Mouse (Mus musculus) MEL-GATA-1-ER (cell line): ENCODE measurements around the gene Tmem150a.
A peak's percentile ranks its signal among the peaks of the same experiment; 100 is the strongest.

ENCODE experiments used
- DNase-seq: peaks from one replicate; pipeline ENCODE4 v3.0.0-alpha.2; 2012; ENCODE audit warnings: low read depth; ENCODE audit errors: extremely low read depth

Tmem150a gene

DNA sequence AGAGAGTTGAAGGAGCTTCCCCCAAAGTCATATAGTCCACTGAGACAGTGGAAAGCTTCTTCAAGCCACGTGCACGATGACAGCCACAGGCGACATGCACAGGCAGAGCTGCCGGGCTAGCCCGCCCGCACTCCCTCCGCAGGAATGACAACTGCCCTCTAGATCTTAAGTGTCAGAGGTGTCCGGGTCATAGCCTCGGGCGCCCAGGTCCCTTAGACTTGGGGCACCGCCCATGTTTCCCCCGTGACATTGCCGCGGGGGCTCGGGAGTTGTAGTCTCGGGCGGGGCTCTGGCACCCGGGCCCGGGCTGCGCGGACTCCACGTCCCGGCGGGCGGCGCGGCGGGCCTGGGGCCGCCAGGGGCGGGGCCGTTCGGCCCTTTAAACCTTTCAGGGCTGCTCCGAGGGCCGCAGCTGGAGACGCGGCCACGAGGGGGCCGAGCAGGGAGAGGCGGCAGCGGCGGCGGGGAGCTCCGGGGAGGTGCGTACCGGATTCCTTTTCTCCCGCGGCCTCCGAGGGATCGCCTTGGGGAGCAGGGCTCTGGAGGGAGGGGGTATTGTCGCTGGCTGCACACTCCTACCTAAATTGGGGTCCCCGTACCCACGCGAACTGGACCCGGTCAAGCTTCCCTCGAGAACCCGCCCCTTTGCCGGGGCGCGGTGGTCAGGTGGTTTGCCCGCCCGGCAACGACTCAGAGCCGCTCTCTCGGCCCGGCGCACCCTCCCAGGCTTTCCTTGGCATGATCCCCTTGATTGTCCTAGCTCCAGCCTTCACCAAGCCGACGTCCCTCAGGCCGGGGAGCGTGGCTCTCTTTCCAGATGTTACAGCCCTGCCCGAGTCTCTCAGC is at the start of gene Tmem150a:
Gene Tmem150a (plus strand): TSS at position 382 of the 846 bp plus-strand sequence.
- no peak for DNase-seq

DNA sequence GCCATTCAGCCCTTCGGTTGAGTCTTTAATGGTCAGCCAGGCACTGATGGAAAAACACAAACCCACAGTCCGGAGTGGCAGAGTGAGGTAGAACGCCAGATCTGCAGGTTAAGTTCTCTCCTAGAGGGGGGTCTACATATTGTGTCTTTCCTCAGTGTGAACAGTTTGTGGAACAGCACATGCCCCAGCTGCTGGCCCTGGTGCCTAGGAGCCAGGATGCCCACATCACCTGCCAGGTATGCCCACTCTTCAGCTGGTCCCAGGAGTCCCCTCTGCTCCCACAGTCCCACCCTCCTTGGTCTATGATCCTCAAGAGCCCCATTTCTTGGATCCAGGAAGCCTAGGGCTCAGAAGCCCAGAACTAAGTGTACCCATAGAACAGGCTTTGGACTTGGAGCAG is 43.0 kb upstream of the Tmem150a start:
- DNase-seq: no peak

DNA sequence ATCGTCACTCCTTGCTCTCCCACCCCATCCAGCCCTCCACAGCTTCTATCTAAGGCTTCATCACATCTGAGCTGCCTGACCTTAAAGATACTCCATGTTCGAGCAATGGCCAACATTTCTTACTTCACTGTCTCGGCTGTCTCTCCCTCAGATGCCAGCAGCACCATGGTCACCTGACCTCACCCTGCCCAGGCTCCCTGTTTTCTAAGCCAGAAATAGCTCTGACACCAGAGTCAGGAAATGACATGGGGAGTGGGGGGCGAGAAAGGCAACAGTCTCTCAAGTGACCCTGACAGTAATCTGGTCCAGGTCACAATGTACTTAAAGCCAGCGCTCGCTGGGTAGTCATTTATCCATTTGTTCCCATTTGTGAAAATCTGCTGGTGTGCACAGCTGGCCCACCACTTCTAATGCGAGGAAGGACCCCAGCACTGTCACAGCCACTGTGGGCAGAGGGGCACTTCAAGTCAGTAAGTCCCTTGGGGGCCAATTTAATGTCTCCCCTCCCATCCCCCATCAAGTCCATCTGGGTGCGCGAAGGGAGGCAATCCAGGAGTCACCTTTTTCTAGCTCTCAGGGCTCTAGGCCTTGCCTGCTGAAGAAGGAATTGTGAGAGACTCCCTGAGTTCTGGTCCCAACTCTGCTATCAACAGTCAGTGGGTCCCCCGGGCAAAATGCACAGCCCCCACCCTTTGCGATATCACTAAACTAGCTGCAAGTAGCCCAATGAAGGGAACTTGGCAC is 42.0 kb upstream of the Tmem150a start:
- DNase-seq: no peak

DNA sequence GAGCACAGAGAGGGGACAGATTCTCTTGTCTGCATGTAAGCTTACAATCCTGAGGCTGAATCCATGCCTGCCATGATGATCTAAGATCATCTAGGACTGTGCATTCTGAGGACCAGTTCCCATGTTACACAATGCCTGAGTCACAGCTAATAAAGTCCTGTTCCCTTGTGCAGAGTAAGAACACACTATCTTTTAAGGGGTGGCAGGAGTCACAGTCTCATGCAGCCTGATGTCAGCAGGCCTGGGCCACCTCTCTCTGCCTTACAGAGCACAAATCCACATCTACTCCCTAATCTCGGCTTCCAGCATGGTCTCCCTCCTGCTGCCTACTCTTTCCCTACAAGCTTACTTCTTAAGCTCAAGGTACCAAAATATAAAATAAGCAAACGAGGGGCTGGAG is 39.9 kb upstream of the Tmem150a start:
- DNase-seq: no peak

DNA sequence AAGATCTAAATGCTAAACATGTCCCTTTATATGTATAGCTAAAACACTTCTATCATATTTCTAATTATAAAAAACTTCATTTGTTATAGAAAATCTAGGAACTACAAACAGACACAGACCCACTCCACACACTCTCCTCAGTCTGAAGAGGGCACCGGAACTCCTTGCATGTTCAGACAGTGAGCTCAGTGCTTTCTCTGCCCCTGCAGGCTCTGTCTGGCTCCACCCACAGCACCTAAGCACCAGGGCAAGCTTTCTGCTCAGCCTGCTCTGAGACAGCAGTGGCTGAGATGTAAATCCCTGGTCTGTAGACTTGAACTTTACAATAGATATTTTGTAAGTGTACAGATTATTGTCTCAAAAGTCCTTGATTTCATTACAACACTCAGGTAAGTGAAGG is 39.2 kb upstream of the Tmem150a start:
- DNase-seq: no peak

DNA sequence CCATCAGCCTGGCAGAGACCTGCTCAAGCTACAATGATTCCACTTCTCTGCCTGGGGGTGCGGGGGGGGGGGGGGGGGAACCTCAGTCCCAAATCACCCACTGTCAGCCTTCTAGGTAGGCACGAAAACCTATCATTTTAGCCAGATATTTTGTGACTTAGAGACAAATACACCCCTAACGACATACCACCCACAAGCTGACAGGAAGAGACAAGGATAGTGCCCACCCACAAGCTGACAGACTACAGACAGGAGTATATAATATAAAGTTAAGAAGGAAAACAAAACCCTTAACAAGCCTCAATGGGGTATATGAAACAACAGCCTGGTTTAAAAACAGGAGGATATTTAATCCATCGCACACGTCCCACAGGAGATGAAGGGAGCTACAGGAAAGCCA is 36.8 kb upstream of the Tmem150a start:
- no peak for DNase-seq

DNA sequence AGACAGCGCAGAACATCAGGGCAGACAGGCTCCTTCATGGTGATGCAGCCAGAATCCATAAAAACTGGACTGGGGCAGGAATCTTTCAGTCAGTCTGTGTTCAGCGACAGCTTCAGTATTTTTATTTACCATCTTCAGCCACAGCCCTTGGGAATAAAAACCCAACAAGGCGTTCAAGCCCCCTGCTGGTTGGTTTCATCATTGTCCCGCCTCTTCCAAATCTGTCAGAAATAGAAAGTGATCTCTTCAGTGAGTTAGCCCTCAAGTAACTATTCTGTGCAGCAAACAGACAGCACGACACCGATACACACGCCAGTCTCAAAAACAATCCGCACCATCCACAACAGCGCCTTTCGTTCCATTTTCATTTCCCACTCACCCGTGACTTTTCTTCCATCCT is 36.2 kb upstream of the Tmem150a start:
- no peak for DNase-seq

DNA sequence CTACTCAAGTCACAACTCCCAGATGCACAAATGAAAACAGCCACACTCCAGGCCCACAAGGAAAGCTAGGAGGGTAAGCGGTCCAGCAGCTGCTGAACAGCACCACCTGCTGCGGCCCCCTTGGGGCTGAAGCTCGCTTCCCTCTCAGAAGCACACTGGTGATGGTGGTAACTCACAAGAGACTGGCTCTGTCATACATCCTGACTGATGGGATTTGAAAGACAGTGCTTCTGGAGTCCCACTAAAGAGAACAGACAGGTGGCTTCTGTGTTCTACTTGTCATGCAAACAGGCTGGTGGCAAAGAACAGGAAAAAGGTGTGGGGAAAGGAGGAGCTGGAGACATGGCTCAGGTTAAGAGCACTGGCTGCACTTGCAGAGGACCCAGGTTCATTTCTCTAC is 32.3 kb upstream of the Tmem150a start:
- no peak for DNase-seq

DNA sequence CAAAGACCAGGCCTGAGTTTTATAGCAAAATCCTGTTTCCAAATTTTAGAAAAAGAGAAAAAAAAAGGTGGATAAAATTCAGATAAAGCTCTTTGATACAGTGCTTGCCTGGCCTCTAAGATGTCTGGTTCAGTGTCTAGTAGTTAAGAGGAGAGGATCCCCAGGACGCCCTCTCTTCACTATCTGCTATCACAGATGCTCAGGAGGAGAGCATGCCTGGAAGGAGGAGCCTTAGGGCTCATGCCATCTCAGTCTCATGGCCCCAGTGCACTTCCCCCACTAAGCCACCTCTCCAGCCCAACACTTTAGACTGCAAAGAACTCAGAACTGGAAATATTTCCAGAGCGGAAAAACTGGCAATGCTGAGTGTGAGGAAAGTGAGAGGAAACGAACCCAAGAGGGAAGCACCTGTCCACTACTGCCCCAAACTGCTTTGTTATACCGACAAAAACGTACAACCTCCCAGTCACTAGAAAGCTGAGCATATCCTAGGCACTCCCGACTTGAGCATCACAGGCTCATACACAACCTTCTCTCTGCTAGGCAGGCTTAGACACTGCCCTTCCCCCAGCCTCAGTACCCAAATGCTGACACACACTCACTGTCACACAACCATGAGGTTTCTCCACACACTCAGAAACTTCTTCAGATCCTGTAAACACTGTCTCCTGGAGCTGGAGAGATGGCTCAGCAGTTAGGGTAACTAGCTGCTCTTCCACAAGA is 31.3 kb upstream of the Tmem150a start:
- DNase-seq: no peak

DNA sequence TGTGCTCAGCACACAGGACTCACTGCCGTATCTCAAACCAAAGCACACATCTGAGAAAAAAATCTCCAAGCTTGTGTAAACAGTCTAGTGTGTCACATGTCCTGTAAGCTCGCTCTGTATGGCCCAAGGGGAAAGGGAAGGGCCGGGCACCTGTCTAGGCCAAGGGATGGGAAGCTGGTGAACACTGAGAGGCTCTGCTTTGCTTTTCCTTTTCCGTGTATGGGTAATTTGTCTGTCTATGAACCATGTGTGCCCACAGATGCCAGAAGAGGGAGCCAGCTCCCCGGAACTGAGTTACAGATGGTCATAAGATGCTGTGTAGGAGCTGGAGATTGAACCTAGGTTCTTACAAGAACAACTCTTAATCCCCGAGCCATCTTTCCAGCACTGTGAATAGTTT is 29.0 kb upstream of the Tmem150a start:
- no peak for DNase-seq

DNA sequence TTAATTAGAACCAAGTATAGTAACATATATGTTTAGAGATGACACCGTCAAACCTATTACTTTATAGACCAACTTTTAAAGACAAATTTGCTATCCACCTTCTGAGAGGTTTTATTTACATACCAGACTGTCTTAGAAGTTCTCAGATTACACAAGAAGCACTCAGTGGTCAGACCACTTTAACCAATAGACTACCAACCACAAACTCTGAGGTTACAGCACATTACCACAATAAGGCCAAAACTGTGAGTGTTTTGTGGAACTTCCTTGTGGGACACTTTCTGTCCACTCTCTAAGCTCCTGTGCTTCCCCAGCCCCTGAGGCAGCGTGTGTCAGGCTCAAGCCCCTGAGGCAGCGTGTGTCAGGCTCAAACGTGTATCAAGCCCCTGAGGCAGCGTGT is 26.2 kb upstream of the Tmem150a start:
- DNase-seq: no peak

DNA sequence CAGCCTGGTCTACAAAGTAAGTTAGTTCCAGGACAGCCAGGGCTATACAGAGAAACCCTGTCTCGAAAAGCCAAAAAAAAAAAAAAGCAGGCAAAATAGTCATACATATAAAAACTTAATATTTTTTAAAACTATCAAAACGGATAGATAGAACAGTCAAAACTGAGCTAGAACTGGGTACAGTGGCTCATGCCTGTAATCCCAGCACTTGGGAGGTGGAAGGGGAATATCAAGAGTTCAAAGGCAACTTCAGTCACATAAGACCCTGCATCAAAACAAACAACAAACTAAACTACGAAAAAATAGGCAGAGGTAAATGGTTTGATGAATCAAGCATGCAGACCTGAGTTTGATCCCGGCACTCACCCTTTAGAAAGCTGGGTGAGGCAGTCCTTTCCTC is 25.1 kb upstream of the Tmem150a start:
- no peak for DNase-seq

DNA sequence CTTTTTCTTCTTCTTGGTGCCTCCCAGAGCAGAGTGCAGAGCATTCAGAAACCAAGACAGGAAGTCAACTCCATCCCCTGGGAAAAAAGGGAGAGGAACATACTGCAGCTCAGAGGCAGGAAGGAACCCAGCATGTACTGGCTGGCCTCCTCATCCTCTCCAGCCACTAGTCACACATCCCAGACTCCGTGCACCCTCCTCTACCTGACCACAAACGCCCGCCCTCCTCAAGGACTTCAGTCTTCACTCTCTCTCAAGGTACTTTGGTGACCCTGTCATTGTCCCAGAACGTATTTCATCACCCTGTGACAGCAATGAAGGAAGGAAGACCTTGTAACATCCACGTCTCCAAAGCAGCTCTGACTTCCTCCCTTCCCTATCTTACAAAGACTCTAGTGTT is 22.1 kb upstream of the Tmem150a start:
- DNase-seq: no peak

DNA sequence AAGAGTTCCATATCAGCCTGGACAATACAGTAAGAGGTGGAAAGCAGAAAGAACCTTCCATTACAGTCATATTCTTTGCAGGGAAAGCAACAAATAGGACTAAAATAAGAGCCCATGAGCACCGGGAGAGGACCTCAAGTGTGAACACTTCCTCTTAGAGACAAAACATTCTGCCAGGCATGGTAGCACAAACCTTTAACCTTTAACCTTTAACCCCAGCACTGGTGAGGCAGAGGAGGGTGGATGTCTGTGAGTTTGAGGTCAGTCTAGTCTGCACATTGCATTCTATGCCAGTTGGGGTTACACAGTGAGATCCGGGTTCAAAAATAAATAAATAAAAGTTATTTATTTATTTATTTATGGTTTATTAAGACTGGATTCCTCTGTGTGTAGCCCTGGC is 14.8 kb upstream of the Tmem150a start:
- no peak for DNase-seq

DNA sequence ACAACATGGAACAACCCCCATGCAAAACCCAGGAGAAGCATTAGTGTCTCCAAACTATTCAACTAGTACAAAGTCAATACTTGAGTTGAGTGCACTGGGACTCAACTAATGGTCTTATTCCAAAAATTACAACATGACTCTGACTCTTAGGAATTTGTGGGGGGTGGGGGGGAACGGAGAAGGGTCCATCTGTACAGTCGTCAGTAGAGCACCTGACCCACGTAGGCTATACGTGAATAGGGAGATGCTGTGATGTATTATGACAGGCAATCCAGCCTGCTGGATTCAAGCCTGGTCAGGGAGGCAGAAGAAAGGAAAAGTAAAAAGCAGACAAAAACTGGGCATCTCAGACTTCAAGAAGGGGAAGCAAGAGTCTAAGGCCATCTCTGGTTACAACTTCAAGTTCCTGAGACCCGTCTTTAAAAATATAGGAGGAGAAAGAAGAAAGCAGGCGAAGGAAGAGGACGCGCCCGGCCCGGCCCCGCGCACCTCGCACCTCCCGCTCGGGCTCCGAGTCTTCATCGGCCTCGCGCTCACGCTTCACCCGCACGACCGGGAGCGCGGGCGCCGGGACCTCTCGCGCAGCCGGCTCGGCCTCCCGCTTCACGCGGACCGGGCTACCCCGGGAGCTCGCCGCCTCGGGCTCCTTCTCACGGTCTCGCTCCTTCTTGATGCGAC is 10.7 kb upstream of the Tmem150a start:
- no peak for DNase-seq

DNA sequence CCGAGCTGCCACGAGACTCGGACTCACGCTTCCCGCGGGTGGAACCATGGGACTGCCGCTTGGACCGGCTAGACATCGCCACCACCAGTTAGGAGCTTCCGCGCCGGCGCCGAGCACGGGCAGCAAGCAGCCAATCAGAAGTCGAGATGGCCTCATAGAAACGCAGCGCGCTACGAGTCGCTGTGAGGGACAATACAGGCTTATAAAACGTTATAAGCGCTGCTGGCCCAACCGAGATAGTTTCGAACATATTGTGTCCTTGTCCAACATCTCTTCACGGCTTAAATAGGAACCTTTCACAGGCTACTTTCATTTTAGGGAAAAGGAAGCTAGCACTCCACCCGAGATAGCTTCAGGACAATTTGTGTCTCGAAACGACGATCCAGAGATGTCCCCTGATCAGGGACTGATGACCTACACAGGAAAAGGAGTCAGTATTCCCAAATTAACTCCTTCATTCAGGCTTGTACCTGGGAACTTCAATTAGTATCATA is 10.1 kb upstream of the Tmem150a start, which contains the start of gene Usp39:
Gene Usp39 (minus strand): TSS at position 111 of the 494 bp plus-strand sequence.
- peak; percentile 93 for DNase-seq

DNA sequence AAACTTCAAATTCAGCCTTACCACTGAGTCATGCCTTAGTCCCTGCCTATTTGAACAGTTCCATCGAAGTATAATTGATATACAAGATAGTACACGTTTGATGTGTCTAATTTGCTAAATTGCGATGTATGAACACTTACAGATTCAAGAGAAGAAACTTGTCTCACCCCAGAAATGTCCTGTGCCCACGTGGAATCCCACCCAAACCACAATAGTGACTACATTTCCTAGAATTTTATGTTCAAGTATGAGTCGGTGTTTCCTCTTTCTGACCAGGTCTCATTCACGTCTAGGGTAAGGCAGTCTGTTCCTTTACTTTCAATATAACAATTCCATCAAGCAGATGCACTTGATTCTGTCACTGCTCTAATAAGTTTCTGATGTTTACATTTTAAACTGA is 9.6 kb upstream of the Tmem150a start:
- DNase-seq: peak; percentile 70

DNA sequence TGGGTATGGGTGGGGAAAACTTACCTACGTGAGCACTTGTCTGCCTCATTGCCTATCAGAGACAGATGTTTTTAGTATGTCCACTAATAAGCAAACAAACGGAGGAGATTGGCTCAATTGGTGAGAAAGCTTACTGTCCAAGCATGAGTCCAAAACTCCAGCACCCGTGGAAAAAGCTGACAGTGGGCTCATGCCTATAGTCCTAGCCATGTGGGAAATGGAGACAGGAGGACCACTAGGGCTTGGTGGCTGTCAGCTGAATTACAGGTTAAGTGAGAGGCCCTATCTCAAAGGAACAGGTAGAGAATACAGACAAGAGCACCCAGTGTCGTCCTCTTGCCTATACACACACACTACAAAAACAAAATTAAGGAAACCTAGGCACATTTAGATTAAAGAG is 9.0 kb upstream of the Tmem150a start:
- no peak for DNase-seq

DNA sequence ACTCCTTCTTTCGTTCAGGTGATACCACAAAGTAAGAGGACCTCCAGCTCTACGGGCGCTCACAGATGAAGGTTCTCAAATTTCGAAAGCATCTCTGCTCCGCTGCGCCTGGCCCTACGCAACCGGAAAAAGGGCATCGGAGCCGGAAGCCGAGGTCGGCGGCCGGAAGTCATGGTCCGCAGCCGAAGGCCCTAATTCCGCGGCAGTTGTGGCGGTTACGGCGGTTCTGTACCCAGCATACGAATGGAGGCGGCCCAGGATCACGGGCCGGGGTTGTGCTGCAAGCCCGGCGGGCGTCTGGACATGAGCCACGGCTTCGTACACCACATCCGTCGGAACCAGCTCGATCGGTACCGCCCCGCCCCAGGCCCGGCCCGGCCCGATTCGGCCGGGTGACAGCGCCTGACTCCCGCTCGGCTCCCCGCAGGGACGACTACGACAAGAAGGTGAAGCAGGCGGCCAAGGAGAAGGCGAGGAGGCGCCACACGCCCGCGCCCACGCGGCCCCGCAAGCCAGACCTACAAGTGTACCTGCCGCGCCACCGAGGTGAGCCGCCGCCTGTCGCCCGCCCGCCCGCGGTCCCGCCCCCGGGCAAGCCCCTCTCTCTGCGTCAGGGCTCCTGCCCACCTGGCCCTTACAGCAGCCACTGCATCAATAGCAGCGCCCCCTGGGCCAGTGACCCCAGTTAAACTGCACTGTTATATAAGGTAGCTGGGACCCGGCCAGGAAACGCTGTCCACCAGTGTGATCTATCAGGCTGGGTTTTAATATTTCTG is 7.9 kb upstream of the Tmem150a start, which contains the start of gene 0610030E20Rik:
Gene 0610030E20Rik (plus strand): TSS at position 152 of the 776 bp plus-strand sequence.
- DNase-seq: no peak

DNA sequence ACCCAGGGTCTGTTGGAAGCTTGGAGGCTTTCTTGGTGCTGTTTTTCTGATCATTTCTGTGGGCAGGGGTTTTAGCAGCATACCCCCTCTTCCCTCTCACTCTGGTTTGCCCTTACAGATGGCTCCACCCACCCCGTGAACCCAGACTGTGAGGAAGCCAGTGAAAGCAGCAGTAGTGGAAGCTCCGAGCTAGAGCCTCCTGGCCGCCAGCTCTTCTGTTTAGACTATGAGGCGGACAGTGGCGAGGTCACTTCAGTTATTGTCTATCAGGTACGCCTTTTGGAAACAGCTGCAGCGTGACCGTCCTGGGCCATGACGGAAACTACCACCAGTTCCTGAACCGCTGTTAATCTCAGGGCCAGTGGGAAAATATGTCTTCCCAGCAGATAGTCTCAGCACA is 6.8 kb upstream of the Tmem150a start:
- DNase-seq: no peak
